Mouse (Mus musculus) right cerebral cortex, adult 18-20 months (tissue): ENCODE measurements around the gene Tnn.

Experiments
- DNase-seq: peaks from one replicate; pipeline ENCODE4 v3.0.0; 2022; ENCODE audit warnings: mixed read lengths

Tnn gene

GRCm38 (mm10) chr1:160153480-160153879, at the start of gene Tnn:
Gene Tnn, minus strand, starts transcription at chr1:160153580.
- DNase-seq: no peak

- no peak for DNase-seq
Measured at GRCm38 (mm10) chr1:160195337-160195663, 41.9 kb upstream of the Tnn start.

GRCm38 (mm10) chr1:160194529-160195336, 41.4 kb upstream of the Tnn start, which contains the start of gene Mrps14:
Gene Mrps14, plus strand, starts transcription at chr1:160195215.
- peak; percentile 99 for DNase-seq

GRCm38 (mm10) chr1:160184506-160184905, 31.1 kb upstream of the Tnn start:
- peak; percentile 58 for DNase-seq

GRCm38 (mm10) chr1:160181216-160181615, 27.8 kb upstream of the Tnn start:
- no peak for DNase-seq

- no peak for DNase-seq
Measured at GRCm38 (mm10) chr1:160176903-160177302, 23.5 kb upstream of the Tnn start.

GRCm38 (mm10) chr1:160166600-160166999, 13.2 kb upstream of the Tnn start:
- no peak for DNase-seq

- DNase-seq: no peak
Measured at GRCm38 (mm10) chr1:160158190-160158589, 4.8 kb upstream of the Tnn start.

GRCm38 (mm10) chr1:160150726-160151125, 2.7 kb downstream of the Tnn start:
- no peak for DNase-seq

GRCm38 (mm10) chr1:160149291-160149906, 4.0 kb downstream of the Tnn start:
- DNase-seq: peak; percentile 45

GRCm38 (mm10) chr1:160147274-160147673, 6.1 kb downstream of the Tnn start:
- no peak for DNase-seq

- DNase-seq: no peak
Measured at GRCm38 (mm10) chr1:160145606-160146005, 7.8 kb downstream of the Tnn start.

GRCm38 (mm10) chr1:160144343-160144742, 9.0 kb downstream of the Tnn start:
- DNase-seq: no peak

GRCm38 (mm10) chr1:160136362-160136890, 17.0 kb downstream of the Tnn start:
- DNase-seq: no peak

- no peak for DNase-seq
Measured at GRCm38 (mm10) chr1:160133464-160134079, 19.8 kb downstream of the Tnn start.

GRCm38 (mm10) chr1:160123957-160124356, 29.4 kb downstream of the Tnn start:
- DNase-seq: no peak

- no peak for DNase-seq
Measured at GRCm38 (mm10) chr1:160108604-160109003, 44.8 kb downstream of the Tnn start.

GRCm38 (mm10) chr1:160105426-160105825, 48.0 kb downstream of the Tnn start:
- no peak for DNase-seq

GRCm38 (mm10) chr1:160100996-160101395, 52.4 kb downstream of the Tnn start:
- DNase-seq: peak; percentile 43

- DNase-seq: no peak
Measured at GRCm38 (mm10) chr1:160099659-160100302, 53.6 kb downstream of the Tnn start.

- no peak for DNase-seq
Measured at GRCm38 (mm10) chr1:160086651-160087050, 66.7 kb downstream of the Tnn start.

GRCm38 (mm10) chr1:160084239-160084638, 69.1 kb downstream of the Tnn start:
- DNase-seq: no peak

- no peak for DNase-seq
Measured at GRCm38 (mm10) chr1:160082647-160083046, 70.7 kb downstream of the Tnn start.
